Mouse (Mus musculus) heart, embryonic 15.5 days (tissue): ENCODE results near the gene Icam1. TPM values are rescaled to one million over a fixed set of nuclear protein-coding genes. Genes with fewer than 3 reads are reported as not detected.
A peak's percentile ranks its signal among the peaks of the same experiment; 100 is the strongest.

Experiments
- ATAC-seq: fragments of 200-750 bp; cut with Nextera tagmentation; replicated peaks from 2 replicates; pipeline ENCODE4 v1.8.0; 2017; ENCODE audit warnings: low read depth, moderate TSS enrichment; ENCODE audit not compliant: insufficient number of reproducible peaks, insufficient read depth, low FRiP score
- H3K27ac ChIP-seq: fragments of 300-500 bp; sonication (generic); 2 replicates; pipeline ENCODE4 v1.5.1; 2015; ENCODE audit warnings: mild to moderate bottlenecking, inconsistent platforms
- H3K27me3 ChIP-seq: fragments of 300-500 bp; sonication (generic); 2 replicates; pipeline ENCODE4 v1.6.1; 2015; ENCODE audit warnings: inconsistent platforms
- H3K36me3 ChIP-seq: fragments of 300-500 bp; sonication (generic); 2 replicates; pipeline ENCODE4 v1.6.1; 2015; ENCODE audit warnings: mild to moderate bottlenecking, inconsistent platforms
- H3K4me1 ChIP-seq: fragments of 300-500 bp; sonication (generic); replicated peaks from 2 replicates; pipeline ENCODE4 v1.6.1; 2015; ENCODE audit warnings: inconsistent platforms
- H3K4me2 ChIP-seq: fragments of 300-500 bp; sonication (generic); 2 replicates; pipeline ENCODE4 v1.6.1; 2015; ENCODE audit warnings: inconsistent platforms, mild to moderate bottlenecking, moderate library complexity
- H3K4me3 ChIP-seq: fragments of 300-500 bp; sonication (generic); 2 replicates; pipeline ENCODE4 v1.5.1; 2015; ENCODE audit warnings: mild to moderate bottlenecking, inconsistent platforms
- H3K9ac ChIP-seq: fragments of 300-500 bp; sonication (generic); 2 replicates; pipeline ENCODE4 v1.6.1; 2015; ENCODE audit warnings: mild to moderate bottlenecking, inconsistent platforms
- H3K9me3 ChIP-seq: fragments of 300-500 bp; sonication (generic); replicated peaks from 2 replicates; pipeline ENCODE4 v1.6.1; 2016; ENCODE audit warnings: inconsistent platforms
- WGBS: fragments of 180-500 bp; shearing (Covaris S2); methylation state at CpG from one replicate; pipeline ENCODE4 v1.1.7; 2015; ENCODE audit warnings: mixed read lengths; 5-methylcytosine and 5-hydroxymethylcytosine counted together
- polyA plus RNA-seq: library from polyadenylated mRNA; unstranded; fragments of >200 nt; fragmentation: Nextera tagmentation; extraction: Ambion mirVana; gene quantifications from 2 replicates; pipeline ENCODE4 v1.2.1, GENCODE M21; 2015

The Icam1 gene
- polyA plus RNA-seq, 1 experiment from 2014 or later, result 13.2 TPM

DNA sequence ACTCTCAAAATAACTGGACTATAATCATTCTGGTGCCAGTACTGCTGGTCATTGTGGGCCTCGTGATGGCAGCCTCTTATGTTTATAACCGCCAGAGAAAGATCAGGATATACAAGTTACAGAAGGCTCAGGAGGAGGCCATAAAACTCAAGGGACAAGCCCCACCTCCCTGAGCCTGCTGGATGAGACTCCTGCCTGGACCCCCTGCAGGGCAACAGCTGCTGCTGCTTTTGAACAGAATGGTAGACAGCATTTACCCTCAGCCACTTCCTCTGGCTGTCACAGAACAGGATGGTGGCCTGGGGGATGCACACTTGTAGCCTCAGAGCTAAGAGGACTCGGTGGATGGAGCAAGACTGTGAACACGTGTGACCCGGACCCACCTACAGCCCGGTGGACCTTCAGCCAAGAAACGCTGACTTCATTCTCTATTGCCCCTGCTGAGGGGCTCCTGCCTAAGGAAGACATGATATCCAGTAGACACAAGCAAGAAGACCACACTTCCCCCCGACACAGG is 12.0 kb downstream of the Icam1 start:
- no peak for ATAC-seq
- Histone ChIP-seq H3K27me3 (peaks cover 25% of the 10 kb centered on the region), H3K4me2 (no peak overlapping the region), H3K4me3 (no peak overlapping the region), H3K36me3 (no peaks in the 10 kb centered on the region), H3K9ac (no peak overlapping the region), H3K4me1 (peaks cover 40% of the 10 kb centered on the region), H3K9me3 (no peaks in the 10 kb centered on the region), H3K27ac (no peak overlapping the region)
- 63% methylated on average over 8 of the region's 8 CpGs for WGBS

DNA sequence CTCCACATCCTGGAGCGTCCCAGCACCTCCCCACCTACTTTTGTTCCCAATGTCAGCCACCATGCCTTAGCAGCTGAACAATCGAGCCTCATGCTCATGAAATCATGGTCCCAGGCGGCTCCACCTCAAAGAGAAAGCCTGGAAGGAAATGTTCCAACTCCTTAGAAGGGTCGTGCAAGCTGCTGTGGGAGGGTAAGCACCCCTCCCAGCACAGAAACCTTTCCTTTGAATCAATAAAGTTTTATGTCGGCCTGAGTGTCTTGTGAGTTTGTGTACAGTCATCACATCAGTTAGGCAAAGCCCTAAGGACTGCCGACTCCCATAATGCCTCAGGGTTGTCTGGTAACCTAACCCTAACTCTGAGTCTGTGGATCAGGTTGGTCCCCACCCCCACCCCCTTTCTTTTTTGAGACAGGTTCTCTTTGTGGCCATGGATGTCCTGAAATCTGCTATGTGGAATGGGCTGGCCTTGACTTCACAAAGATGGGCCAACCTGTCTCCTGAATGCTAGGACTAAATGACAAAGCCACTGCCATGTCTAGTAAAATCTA is 12.8 kb downstream of the Icam1 start:
- Histone ChIP-seq H3K4me1 (peaks cover 48% of the 10 kb centered on the region), H3K9ac (no peak overlapping the region), H3K27ac (no peak overlapping the region), H3K9me3 (no peaks in the 10 kb centered on the region), H3K27me3 (peaks cover 33% of the 10 kb centered on the region), H3K36me3 (no peaks in the 10 kb centered on the region), H3K4me2 (0 out of 2 replicates have a peak overlapping the region, but pooled peaks have one; percentile 98), H3K4me3 (no peak overlapping the region)
- WGBS, result 66% methylated on average over 6 of the region's 6 CpGs
- ATAC-seq, result no peak

DNA sequence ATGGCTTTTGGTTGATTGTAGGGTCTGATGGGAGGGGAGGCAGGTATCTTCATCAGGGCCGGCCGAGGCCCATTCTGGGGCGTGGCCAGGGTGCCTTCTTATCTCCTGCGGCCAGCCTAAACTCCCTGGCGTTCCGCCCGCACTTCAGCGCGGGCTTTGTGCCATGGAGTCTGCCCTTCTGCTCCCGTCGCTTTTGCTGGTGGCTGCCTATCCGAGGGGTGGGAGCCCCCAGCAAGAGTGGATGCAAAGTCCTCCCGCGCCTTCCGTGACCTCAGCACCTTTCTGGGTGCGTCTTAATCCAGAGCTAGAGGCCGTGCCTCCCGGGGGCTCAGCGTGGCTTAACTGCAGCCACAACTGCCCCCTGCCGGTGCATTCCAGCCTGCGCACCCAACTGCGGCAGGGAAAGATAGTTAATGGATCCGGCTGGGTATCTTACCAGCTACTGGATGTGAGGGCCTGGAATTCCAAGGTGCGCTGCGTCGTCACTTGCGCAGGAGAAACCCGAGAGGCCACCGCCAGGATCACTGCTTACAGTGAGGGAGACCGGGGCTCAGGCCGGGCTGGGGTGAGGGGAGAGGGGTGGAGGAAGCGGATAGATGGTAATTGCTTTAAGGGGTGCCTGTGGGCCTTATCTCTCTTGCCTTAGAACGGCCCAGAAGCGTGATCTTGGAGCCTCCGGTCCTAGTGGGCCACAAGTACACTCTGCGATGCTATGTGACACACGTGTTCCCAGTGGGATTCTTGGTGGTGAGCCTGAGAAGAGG is 13.7 kb downstream of the Icam1 start, which contains the start of gene Icam4:
TSS of gene Icam4 (plus strand) at position 83 of the 764 bp plus-strand sequence.
- Histone ChIP-seq H3K9ac (peak within 1 kb of the TSS; percentile 49), H3K9me3 (no peaks in the 10 kb centered on the region), H3K4me3 (peak within 1 kb of the TSS; percentile 59), H3K27ac (peak within 1 kb of the TSS; percentile 38; the same call in 1 of the 2 replicates), H3K4me2 (peak within 1 kb of the TSS; percentile 98), H3K27me3 (peaks cover 40% of the 10 kb centered on the region), H3K4me1 (peaks cover 48% of the 10 kb centered on the region), H3K36me3 (no peaks in the 10 kb centered on the region)
- WGBS, result 2% methylated on average over 37 of the region's 37 CpGs
- ATAC-seq, result 0 out of 2 replicates have a peak, but pooled peaks have one; percentile 27

DNA sequence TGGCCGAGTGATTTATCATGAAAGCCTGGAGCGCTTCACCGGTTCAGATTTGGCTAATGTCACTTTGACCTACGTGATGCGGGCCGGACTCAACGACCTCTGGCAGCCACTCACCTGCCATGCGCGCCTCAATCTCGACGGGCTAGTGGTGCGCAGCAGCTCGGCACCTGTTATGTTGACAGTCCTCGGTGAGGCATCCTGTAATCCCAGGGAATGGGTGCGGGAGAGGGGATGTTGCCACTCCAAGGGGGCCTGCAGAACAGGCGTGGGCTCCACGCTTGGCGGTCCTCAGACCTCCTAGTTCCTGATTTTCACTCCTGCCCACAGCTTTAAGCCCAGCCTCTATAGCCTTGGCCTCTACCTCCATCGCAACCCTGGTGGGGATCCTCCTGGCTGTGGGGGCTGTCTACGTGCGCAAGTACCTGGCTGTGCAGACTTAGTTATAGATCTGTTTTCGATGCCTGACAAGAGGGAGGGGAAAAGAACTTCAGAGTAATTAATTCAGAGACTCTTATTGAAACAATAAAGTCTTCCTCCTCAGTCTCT is 14.3 kb downstream of the Icam1 start:
- Histone ChIP-seq H3K9ac (peak overlapping the region; percentile 49; the same call in 1 of the 2 replicates), H3K4me2 (peak overlapping the region; percentile 98), H3K36me3 (no peaks in the 10 kb centered on the region), H3K27me3 (peaks cover 46% of the 10 kb centered on the region), H3K9me3 (no peaks in the 10 kb centered on the region), H3K4me3 (peak overlapping the region; percentile 59), H3K4me1 (peaks cover 52% of the 10 kb centered on the region), H3K27ac (no peak overlapping the region)
- no peak for ATAC-seq
- 17% methylated on average over 22 of the region's 22 CpGs for WGBS

DNA sequence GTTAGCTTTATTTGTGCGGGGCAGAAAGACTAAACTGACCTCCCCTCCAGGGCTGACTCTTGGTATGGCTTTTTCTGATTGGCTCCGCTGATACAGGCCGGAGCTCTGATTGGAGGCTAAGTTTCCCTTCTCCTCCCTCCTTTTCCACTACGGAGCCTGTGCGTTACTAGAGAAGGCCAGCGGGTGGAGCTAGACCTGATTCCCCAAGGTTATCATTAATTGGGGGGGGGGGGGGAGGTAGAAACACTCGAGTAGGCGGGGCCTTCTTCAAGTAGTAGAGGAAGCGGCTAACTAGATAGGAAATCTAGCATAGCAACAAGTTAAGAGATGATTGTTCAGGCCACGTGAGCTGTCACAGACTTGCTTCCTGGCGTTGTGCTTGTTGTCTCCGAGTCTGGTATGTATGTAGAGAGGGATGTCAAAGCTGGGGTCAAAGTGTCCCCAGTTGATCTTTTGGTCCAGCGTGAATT is 15.0 kb downstream of the Icam1 start:
- Histone ChIP-seq H3K27me3 (peaks cover 46% of the 10 kb centered on the region), H3K9ac (peak overlapping the region; percentile 47), H3K9me3 (no peaks in the 10 kb centered on the region), H3K36me3 (no peaks in the 10 kb centered on the region), H3K4me3 (peak overlapping the region; percentile 59), H3K4me1 (peaks cover 54% of the 10 kb centered on the region), H3K4me2 (peak overlapping the region; percentile 98), H3K27ac (peak overlapping the region; percentile 64)
- ATAC-seq, result peak; percentile 49
- WGBS, result under 1% methylated on average over 13 of the region's 13 CpGs

DNA sequence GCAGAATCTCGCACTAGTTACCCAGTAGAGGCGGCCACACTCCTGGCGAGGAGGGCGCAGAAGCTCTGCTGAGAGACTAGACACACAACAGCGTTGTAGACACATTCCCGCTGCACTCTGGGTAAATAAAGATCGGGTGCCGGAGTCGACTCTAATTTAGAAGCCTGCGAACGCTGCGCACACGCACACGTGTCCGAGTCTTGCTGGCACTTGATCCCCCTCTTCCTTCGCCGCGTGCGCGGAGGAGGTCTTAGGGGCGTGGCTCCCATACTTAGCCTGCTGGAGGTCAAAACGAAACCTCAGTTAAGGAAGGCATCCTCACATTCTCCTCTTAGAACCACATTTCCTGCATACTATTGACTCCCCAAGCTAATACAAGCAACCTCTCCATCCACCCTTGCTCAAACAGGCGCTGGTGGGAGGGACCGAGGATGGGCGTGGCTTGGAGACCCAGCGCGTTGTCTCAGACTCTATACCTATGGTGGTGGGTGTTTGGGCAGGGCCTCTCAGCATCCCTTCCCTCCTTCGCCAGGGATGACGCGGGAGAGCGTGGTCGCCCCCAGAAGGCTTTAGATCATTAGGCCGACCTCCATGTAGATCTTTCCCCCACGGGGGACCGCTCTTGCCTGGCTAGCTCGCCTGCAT is 15.6 kb downstream of the Icam1 start:
- Histone ChIP-seq H3K4me2 (peak overlapping the region; percentile 98), H3K36me3 (no peaks in the 10 kb centered on the region), H3K9ac (peak overlapping the region; percentile 47), H3K9me3 (no peaks in the 10 kb centered on the region), H3K4me1 (peaks cover 57% of the 10 kb centered on the region), H3K27me3 (peaks cover 50% of the 10 kb centered on the region), H3K4me3 (peak overlapping the region; percentile 59), H3K27ac (peak overlapping the region; percentile 64)
- peak; percentile 10; the same call in 1 of the 2 replicates for ATAC-seq
- 0% methylated on average over 36 of the region's 36 CpGs for WGBS

DNA sequence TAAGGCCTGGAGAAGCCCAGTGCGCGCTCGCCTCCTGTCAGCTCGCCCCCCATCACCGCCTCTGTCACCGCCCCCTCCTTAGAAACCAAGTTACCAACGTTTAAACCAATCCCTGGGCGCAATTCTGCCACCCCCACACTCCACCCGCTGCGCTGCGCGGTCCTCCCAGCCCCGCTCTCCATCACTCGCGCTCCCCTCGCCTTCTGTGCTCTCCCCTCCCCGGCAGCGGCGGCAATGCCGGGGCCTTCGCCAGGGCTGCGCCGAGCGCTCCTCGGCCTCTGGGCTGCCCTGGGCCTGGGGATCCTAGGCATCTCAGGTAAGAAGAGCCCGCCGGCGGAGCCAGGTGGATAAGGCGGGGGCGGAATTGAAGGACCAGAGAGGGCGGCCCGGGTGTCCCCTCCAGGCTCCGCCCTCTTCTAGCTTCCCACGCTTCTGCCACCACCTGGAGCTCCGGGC is 16.1 kb downstream of the Icam1 start, which contains the start of gene Icam5:
TSS of gene Icam5 (plus strand) at position 178 of the 456 bp plus-strand sequence.
- H3K9ac ChIP-seq, result peak within 1 kb of the TSS; percentile 47
- peaks cover 63% of the 10 kb centered on the region for H3K4me1 ChIP-seq
- H3K36me3 ChIP-seq, result no peaks in the 10 kb centered on the region
- under 1% methylated on average over 33 of the region's 35 CpGs for whole genome bisulfite sequencing
- no peak for ATAC-seq
- H3K4me2 ChIP-seq, result peak within 1 kb of the TSS; percentile 98
- peak within 1 kb of the TSS; percentile 59 for H3K4me3 ChIP-seq
- H3K9me3 ChIP-seq, result no peaks in the 10 kb centered on the region
- H3K27me3 ChIP-seq, result peaks cover 54% of the 10 kb centered on the region
- peak within 1 kb of the TSS; percentile 64 for H3K27ac ChIP-seq

DNA sequence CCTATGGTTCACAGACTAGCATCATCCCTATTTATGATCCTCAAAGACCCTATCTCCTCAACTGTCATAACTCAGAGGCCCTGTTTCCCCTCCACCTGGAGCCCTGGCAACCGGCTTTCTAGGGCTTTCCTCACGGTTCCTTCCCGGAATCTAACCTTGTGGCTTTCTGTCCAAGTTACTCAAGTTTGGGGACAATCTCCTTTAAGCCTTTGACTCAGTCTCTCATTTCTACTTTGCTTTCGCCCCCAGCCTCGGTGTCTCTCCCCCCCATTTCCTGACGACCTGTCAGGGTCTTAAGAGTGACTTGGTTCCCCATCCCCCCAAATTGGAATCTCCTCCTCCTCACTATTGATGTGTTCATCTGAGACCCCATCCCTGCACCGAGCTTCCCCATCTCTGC is 16.7 kb downstream of the Icam1 start:
- Histone ChIP-seq H3K9me3 (no peaks in the 10 kb centered on the region), H3K9ac (0 out of 2 replicates have a peak overlapping the region, but pooled peaks have one; percentile 47), H3K36me3 (no peaks in the 10 kb centered on the region), H3K4me1 (peaks cover 69% of the 10 kb centered on the region), H3K4me3 (peak overlapping the region; percentile 59), H3K27me3 (peaks cover 59% of the 10 kb centered on the region), H3K4me2 (peak overlapping the region; percentile 98), H3K27ac (no peak overlapping the region)
- 2% methylated on average over 7 of the region's 7 CpGs for WGBS
- ATAC-seq, result no peak

DNA sequence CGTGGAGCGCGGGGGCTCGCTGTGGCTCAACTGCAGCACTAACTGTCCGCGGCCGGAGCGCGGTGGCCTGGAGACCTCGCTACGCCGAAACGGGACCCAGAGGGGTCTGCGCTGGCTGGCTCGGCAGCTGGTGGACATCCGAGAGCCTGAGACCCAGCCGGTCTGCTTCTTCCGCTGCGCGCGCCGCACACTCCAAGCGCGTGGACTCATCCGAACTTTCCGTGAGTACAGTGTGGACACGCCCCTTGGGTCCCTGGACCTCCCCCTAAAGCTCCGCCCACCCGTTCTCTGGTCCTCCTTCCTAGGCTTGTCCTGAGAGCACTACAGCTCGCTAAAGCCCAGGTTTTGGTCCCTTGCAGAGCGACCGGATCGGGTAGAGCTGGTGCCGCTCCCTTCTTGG is 17.4 kb downstream of the Icam1 start:
- ATAC-seq, result peak; percentile 50
- H3K9me3 ChIP-seq, result no peaks in the 10 kb centered on the region
- no peak overlapping the region for H3K27ac ChIP-seq
- peak overlapping the region; percentile 44 for H3K9ac ChIP-seq
- H3K4me1 ChIP-seq, result peaks cover 74% of the 10 kb centered on the region
- WGBS, result 0% methylated on average over 34 of the region's 34 CpGs
- peaks cover 66% of the 10 kb centered on the region for H3K27me3 ChIP-seq
- H3K4me3 ChIP-seq, result peak overlapping the region; percentile 59
- H3K36me3 ChIP-seq, result no peaks in the 10 kb centered on the region
- peak overlapping the region; percentile 98 for H3K4me2 ChIP-seq

DNA sequence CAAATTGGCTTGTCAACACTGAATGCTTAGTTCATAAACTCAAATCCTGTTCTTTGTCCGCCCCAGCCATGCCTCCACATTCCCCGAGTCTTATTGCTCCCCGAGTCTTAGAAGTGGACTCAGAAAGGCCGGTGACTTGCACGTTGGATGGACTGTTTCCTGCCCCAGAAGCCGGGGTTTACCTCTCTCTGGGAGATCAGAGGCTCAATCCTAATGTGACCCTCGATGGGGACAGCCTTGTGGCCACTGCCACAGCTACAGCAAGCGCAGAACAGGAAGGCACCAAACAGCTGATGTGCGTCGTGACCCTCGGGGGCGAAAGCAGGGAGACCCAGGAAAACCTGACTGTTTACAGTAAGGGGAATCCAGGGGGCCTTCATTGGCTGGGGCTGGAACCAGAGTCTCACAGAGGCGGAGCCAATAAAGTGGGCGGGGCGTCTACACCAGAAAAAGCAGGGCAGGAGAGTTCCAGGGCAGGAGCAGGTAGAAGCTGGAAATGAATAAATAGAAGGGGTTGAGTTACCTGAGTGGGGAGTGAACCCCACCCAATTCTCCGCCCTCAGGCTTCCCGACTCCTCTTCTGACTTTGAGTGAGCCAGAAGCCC is 18.8 kb downstream of the Icam1 start:
- WGBS, result 5% methylated on average over 17 of the region's 17 CpGs
- H3K36me3 ChIP-seq, result no peaks in the 10 kb centered on the region
- peaks cover 77% of the 10 kb centered on the region for H3K27me3 ChIP-seq
- H3K9me3 ChIP-seq, result no peaks in the 10 kb centered on the region
- H3K4me3 ChIP-seq, result no peak overlapping the region
- H3K9ac ChIP-seq, result no peak overlapping the region
- H3K4me1 ChIP-seq, result peaks cover 72% of the 10 kb centered on the region
- no peak overlapping the region for H3K27ac ChIP-seq
- H3K4me2 ChIP-seq, result no peak overlapping the region
- ATAC-seq, result no peak
